Mouse (Mus musculus): ENCODE results near the gene Scg5. TPM values are rescaled to one million over a fixed set of nuclear protein-coding genes. Genes with fewer than 3 reads are reported as not detected.

The Scg5 gene
- polyA plus RNA-seq, 1 experiment, result 120 TPM

DNA sequence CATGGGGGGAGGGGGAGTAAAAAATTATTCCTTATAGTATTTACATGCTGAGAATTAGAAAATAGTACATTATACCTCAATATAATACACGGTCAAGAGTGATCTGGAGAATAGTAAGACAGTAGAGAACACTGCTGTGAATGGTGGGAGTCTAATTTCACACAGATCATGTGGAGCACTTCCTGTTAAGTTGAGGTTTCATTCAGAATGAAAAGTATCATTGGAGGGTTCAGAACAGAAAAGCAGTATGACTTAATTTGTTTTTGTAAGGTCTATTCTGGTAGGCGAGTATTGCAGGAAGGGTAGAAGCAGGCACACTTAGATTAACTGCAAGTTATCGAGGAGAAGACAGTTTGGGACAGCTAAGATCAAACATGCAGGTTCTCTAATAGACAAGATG, 6.3 kb upstream of the Scg5 start:
- TF ChIP-seq POLR2A (IDR thresholded peaks at IDR 0.05; ENCODE audit: borderline replicate concordance, extremely low read depth, insufficient read depth, insufficient read length, poor library complexity, severe bottlenecking) (no peak), CTCF (IDR thresholded peaks at IDR 0.05; ENCODE audit: borderline replicate concordance, extremely low read depth, insufficient read depth, insufficient read length) (no peak)
- DNase-seq (ENCODE audit: low read depth), result no peak

DNA sequence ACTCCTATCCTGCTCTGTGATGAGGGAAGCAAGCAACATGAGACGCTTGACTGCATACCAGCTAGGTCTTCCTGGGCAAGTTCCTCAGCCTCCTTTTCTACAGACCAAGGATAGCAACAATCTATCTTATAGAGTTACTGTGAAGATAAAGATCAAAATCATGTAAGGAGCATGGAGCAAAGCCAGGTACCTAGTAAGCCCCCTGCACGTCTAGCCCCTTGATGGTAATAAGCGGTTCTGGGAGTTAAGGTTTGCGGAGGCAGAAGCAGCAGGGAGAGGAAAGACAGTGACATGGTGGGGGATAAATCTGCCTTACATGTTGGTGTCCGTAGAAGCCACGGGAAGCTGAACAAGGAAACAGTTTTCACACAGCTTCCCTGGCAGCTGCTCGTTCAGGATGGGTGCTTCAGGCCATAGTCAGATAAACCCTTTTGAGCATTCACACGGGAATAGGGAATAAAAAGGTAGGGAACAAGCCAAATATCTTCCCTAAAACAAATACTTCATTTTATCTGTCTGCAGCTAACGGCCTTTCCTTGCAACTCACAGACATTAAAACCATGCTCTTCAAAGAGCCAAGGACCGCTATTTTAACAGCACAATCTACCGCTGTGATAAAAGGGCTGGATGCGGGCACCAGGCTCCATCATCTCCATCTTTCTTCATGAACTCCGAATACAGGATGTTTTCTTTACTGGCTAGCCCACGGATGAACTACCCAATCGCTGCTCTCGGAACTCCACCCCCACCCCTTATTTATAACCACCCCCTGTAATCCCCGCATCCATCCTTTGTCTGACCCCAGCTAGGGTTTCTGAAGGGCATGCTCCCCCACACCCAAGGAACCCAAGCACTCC, 607 bp downstream of the Scg5 start:
- TF ChIP-seq CTCF (IDR thresholded peaks at IDR 0.05; ENCODE audit: borderline replicate concordance, extremely low read depth, insufficient read depth, insufficient read length) (no peak), POLR2A (IDR thresholded peaks at IDR 0.05; ENCODE audit: borderline replicate concordance, extremely low read depth, insufficient read depth, insufficient read length, poor library complexity, severe bottlenecking) (no peak)
- peak; percentile 67 for DNase-seq (ENCODE audit: low read depth)

DNA sequence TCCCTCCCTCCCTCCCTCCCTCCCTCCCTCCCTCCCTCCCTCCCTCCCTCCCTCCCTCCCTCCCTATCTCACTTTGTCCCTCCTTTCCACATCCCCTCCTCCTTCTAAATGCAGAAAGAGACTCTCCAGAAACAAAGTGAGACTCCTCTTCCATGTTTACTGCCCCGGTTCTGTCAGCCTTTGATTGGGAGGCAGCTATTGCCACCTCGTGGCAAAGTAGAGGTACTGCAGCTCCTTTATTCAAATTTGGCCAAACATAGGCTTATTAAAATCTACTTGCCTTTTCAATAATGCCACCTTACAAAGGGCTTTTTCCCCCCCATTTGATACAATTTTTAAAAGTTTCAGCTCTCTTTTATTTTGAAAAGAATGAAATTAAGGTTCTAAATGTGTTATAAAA, 5.0 kb downstream of the Scg5 start:
- DNase-seq (ENCODE audit: low read depth), result peak; percentile 84
- TF ChIP-seq CTCF (IDR thresholded peaks at IDR 0.05; ENCODE audit: borderline replicate concordance, extremely low read depth, insufficient read depth, insufficient read length), result peak; percentile 90
- no peak for TF ChIP-seq POLR2A (IDR thresholded peaks at IDR 0.05; ENCODE audit: borderline replicate concordance, extremely low read depth, insufficient read depth, insufficient read length, poor library complexity, severe bottlenecking)

DNA sequence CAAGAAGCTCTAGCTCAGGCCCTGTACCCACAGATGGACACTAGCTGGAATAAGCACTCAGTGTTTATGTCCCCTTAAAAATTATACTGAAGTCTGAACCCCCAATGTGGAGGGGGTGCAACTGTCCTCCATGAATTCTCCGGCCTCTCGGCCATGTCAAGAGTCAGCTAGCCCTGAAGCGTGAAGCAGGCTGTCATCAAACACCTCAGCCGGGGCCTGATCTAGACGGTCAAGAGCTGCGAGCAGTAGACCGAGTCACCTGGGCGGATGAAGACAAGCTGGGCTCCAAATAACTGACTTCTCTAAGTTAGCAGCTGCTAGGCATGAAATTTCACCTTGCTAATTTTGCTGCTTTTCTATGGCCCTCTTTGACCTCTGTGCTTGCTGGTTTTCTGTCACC, 6.6 kb downstream of the Scg5 start:
- no peak for DNase-seq (ENCODE audit: low read depth)
- TF ChIP-seq CTCF (IDR thresholded peaks at IDR 0.05; ENCODE audit: borderline replicate concordance, extremely low read depth, insufficient read depth, insufficient read length) (no peak), POLR2A (IDR thresholded peaks at IDR 0.05; ENCODE audit: borderline replicate concordance, extremely low read depth, insufficient read depth, insufficient read length, poor library complexity, severe bottlenecking) (no peak)

DNA sequence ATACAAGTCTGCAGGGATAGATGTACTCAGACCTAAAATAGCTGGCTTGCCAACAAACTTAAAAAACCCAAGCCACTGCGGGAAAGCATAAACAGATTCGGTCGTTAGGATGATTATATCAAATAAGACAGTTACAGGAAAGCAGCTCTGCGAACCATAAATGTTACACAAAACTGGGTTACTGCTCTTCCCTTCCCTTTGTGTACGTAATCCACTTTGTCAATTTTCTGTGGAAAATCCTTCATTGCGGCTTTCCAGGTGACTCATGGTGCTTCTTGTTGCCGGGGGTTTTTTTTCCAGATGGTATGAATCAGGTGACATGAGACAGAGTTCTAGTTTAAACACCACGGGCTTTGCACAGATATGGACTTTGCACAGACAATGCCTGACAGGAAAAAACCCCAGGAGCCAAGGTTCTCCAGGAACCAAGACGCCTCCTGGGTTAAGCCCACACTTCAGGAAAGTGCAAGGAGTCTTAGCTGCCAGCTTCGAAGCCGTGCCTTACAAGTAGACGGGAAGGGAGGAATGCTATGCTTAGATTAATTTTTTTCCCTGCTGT, 7.7 kb downstream of the Scg5 start:
- no peak for TF ChIP-seq POLR2A (IDR thresholded peaks at IDR 0.05; ENCODE audit: borderline replicate concordance, extremely low read depth, insufficient read depth, insufficient read length, poor library complexity, severe bottlenecking)
- no peak for TF ChIP-seq CTCF (IDR thresholded peaks at IDR 0.05; ENCODE audit: borderline replicate concordance, extremely low read depth, insufficient read depth, insufficient read length)
- DNase-seq (ENCODE audit: low read depth), result no peak

DNA sequence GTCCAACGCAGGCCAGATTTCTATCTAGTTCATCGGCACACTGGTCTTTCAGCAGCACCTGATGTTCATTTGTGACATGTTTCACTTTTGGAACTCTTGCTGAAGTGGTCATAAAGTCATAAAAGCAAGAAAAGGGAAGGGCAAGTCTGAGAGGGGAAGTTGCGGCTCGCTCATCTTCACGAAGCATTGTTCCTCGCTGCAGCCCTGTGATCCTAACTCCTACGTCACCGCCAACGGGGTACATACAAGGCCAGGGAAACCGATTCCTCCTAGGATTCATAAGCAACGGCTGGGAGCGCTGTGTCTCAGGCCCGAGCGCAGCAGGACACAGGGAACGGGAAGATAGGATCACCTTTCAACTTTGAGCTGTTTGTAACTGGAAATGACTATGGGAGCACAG, 8.8 kb downstream of the Scg5 start:
- DNase-seq (ENCODE audit: low read depth), result no peak
- TF ChIP-seq POLR2A (IDR thresholded peaks at IDR 0.05; ENCODE audit: borderline replicate concordance, extremely low read depth, insufficient read depth, insufficient read length, poor library complexity, severe bottlenecking), result no peak
- no peak for TF ChIP-seq CTCF (IDR thresholded peaks at IDR 0.05; ENCODE audit: borderline replicate concordance, extremely low read depth, insufficient read depth, insufficient read length)

DNA sequence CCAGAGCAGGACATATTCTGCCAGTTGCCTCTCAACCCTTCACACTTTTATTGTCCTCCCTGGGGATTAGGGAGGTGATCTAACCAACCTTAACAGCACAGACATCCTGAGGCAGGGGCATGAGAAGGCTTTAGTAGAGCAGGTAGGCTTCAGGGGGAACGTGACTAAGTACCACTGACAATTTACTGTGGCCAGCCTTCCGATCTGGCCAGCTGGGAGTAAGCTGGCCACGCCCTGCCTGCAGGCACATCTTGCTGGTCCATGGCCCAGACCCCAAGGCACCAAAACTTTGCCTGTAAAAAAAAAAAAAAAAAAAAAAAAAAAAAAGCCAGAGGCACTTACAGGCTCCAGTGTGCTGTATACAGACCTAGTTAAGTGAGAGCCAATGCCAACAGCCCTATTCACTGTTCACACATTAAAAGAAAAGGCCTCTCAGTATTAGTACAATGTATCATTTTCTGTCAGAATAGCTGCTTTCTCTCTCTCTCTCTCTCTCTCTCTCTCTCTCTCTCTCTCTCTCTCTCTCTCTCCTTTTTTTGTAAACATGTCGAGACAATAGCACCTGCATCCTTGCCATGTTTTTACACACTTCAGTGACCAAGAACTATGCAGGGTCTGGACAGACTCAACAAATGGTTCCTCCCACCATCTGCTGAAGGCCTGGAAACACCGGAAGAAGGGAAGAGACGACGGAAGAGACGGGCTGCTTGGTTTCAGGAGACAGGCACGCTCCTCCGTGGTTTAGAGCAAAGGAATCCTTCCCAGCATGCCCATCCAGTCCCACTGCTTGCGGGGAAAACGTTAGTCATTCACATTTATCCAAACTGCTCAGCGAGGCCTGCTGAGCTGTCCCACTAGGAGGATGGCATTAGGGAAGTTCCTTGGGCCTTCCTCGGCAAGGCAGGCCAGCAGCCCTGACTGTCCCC, 11.0 kb downstream of the Scg5 start:
- peak; percentile 78 for DNase-seq (ENCODE audit: low read depth)
- TF ChIP-seq POLR2A (IDR thresholded peaks at IDR 0.05; ENCODE audit: borderline replicate concordance, extremely low read depth, insufficient read depth, insufficient read length, poor library complexity, severe bottlenecking) (no peak), CTCF (IDR thresholded peaks at IDR 0.05; ENCODE audit: borderline replicate concordance, extremely low read depth, insufficient read depth, insufficient read length) (no peak)

DNA sequence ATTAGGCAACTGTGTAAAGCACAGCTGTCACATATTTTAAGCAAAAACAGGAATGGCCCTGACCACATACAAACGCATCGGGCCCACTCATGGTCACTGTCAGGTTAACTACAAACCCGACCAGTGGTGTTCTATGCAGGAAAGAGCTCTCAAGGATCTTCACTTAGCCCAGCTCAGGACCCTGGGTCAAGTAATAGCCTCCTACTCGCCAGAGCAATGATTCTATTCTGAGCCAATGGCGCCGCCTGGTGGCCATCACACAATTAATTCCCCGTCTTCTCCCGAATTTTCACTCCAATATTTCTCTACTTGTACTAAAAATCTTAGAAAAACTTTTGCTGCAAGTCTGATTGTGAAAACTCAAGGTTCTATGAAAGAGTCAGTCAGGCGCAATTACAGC, 21.3 kb downstream of the Scg5 start:
- TF ChIP-seq POLR2A (IDR thresholded peaks at IDR 0.05; ENCODE audit: borderline replicate concordance, extremely low read depth, insufficient read depth, insufficient read length, poor library complexity, severe bottlenecking) (no peak), CTCF (IDR thresholded peaks at IDR 0.05; ENCODE audit: borderline replicate concordance, extremely low read depth, insufficient read depth, insufficient read length) (peak; percentile 61; the same call in 1 of the 2 replicates)
- DNase-seq (ENCODE audit: low read depth), result peak; percentile 65

DNA sequence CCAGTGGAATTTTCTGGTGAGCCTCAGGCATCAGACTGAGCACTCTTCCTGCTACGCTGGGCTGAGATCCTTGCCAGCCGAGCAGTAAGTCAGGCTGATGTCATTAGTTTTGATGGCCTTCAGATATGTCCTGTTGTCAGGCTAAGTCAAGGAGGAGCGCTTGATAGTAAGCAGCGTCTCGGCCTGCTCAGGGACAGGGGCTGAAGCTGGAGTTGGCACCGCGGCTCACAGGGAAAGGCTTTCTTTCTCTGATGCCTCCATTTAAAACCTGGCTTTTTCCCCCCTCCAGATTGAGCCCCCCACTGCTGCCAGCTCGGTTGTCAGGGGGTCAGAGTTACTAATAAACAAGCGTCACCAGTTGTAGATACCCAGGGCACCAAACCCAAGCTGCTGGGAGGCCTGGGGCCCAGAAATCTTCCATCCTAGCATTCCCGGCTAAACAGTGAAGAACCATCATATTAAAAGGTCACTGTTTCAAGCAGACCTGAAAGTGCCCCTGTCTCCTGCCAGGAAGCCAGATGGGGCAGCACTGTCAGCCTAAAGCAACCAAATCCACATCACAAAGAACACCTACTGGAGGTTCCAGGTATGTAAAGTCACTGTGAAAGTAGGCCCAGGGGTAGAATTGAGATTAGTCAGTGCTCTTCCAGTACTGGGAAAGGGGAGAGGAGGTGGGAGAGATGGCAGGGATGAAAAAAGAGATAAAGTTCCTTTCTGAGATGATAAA, 21.9 kb downstream of the Scg5 start:
- DNase-seq (ENCODE audit: low read depth), result no peak
- TF ChIP-seq POLR2A (IDR thresholded peaks at IDR 0.05; ENCODE audit: borderline replicate concordance, extremely low read depth, insufficient read depth, insufficient read length, poor library complexity, severe bottlenecking) (no peak), CTCF (IDR thresholded peaks at IDR 0.05; ENCODE audit: borderline replicate concordance, extremely low read depth, insufficient read depth, insufficient read length) (no peak)

DNA sequence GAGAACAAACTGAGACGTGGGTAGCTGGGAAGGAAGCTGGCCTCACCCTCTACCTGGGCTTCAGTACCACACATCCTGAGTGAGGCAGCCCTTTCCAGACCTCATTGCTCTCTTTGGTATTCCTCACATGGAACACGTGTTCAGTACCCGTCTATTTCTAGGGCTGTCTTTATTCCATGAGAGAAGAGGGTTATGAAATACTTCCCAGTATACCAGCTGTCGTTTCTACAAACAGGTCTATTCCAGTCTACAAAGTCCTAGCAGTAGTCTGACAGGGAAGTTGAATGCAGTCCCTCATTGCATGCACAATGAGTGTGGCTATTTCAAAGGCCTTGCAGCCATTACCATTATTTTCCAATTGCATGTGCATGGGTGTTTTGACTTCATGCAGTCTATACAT, 23.2 kb downstream of the Scg5 start:
- TF ChIP-seq CTCF (IDR thresholded peaks at IDR 0.05; ENCODE audit: borderline replicate concordance, extremely low read depth, insufficient read depth, insufficient read length), result no peak
- TF ChIP-seq POLR2A (IDR thresholded peaks at IDR 0.05; ENCODE audit: borderline replicate concordance, extremely low read depth, insufficient read depth, insufficient read length, poor library complexity, severe bottlenecking), result no peak
- DNase-seq (ENCODE audit: low read depth), result no peak
